Mouse (Mus musculus): ENCODE measurements around the gene Kcnk5. TPM values are rescaled to one million over a fixed set of nuclear protein-coding genes. Genes with fewer than 3 reads are reported as not detected.

Kcnk5 gene
- polyA plus RNA-seq, 1 experiment: 6.1 TPM

DNA sequence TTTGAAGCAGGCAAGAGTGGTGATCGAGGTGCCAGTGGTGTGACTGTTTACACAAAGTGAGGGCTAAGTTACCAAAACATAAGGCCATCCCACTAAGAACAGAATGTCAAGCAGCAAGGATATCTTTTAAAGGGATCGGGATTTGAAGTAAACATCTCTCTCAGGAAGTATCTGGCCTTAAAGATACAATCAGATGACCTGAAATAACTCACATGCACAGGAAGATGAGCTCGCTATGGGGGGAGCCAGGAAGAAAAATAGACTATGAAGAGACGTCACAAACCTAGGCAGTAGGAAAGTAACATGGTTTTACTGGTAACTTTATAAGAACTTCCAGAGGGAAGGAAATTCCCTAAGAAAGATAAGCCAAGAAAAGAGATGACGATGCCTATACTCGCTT lies 75.3 kb downstream of the Kcnk5 start:
- Histone ChIP-seq H3K27me3 (ENCODE audit: control insufficient read depth, insufficient read depth, low read length) (no peaks in the 10 kb centered on the region), H3K27ac (ENCODE audit: control insufficient read depth, insufficient read depth, low read length) (no peak overlapping the region), H3K4me3 (ENCODE audit: control insufficient read depth, insufficient read depth, low read length) (no peak overlapping the region), H3K36me3 (ENCODE audit: control insufficient read depth, insufficient read depth, low read length) (no peaks in the 10 kb centered on the region), H3K4me1 (replicated peaks; ENCODE audit: control insufficient read depth, insufficient read depth, low read length) (no peaks in the 10 kb centered on the region)
- no peak for DNase-seq
- WGBS: 70% methylated on average over 6 of the region's 6 CpGs
- no peak for TF ChIP-seq CTCF (IDR thresholded peaks at IDR 0.05; ENCODE audit: borderline replicate concordance, control insufficient read depth, extremely low read depth, insufficient read depth, low read length, poor library complexity)
- TF ChIP-seq POLR2A (IDR thresholded peaks at IDR 0.05; ENCODE audit: control insufficient read depth, extremely low read depth, insufficient read depth, low read length, poor library complexity): no peak

DNA sequence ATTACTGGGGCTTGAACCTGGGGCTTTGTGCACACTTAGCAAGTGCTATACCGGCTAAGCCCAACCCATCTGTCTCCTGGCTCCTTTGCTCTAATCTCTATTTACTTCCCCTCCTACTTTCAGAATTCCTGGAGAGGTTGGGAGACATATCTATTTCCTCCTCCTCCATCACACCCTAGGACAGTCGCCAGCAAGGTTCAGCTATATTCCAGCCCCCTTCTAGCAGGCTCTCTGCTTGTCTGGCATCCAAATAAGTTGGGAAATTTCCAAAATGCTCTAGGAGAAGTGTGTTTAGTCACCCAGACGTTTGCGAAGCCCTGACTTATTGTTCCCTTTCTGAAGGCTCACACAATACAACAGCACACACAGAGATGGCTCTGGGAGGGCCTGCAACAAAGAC lies 78.4 kb downstream of the Kcnk5 start:
- WGBS: 76% methylated on average over 4 of the region's 4 CpGs
- Histone ChIP-seq H3K27me3 (ENCODE audit: control insufficient read depth, insufficient read depth, low read length) (no peaks in the 10 kb centered on the region), H3K36me3 (ENCODE audit: control insufficient read depth, insufficient read depth, low read length) (no peaks in the 10 kb centered on the region), H3K4me3 (ENCODE audit: control insufficient read depth, insufficient read depth, low read length) (no peak overlapping the region), H3K4me1 (replicated peaks; ENCODE audit: control insufficient read depth, insufficient read depth, low read length) (no peaks in the 10 kb centered on the region), H3K27ac (ENCODE audit: control insufficient read depth, insufficient read depth, low read length) (no peak overlapping the region)
- no peak for DNase-seq
- TF ChIP-seq POLR2A (IDR thresholded peaks at IDR 0.05; ENCODE audit: control insufficient read depth, extremely low read depth, insufficient read depth, low read length, poor library complexity): no peak
- TF ChIP-seq CTCF (IDR thresholded peaks at IDR 0.05; ENCODE audit: borderline replicate concordance, control insufficient read depth, extremely low read depth, insufficient read depth, low read length, poor library complexity): no peak

DNA sequence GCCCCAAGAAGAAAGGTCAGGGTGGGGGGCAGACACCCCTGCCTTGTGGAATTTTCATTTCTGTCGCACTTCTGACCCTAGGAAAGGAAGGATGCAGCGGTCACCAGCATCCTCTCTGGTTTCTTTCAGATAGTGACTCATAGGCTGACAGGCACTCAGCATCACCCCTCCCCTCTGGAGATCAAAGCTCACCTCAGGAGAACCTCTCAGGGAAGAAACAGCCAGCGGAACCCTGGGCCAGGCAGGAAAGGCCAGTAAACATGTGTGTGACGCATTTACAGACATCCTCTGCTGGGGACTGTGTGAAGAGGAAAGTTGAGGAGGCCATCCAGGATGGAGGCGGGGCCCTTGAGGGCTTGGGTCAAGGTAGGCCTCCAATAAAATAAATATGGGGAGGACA lies 83.5 kb downstream of the Kcnk5 start:
- 59% methylated on average over 5 of the region's 5 CpGs for WGBS
- Histone ChIP-seq H3K4me1 (replicated peaks; ENCODE audit: control insufficient read depth, insufficient read depth, low read length) (no peaks in the 10 kb centered on the region), H3K27me3 (ENCODE audit: control insufficient read depth, insufficient read depth, low read length) (no peaks in the 10 kb centered on the region), H3K4me3 (ENCODE audit: control insufficient read depth, insufficient read depth, low read length) (no peak overlapping the region), H3K36me3 (ENCODE audit: control insufficient read depth, insufficient read depth, low read length) (no peaks in the 10 kb centered on the region), H3K27ac (ENCODE audit: control insufficient read depth, insufficient read depth, low read length) (no peak overlapping the region)
- no peak for DNase-seq
- no peak for TF ChIP-seq CTCF (IDR thresholded peaks at IDR 0.05; ENCODE audit: borderline replicate concordance, control insufficient read depth, extremely low read depth, insufficient read depth, low read length, poor library complexity)
- TF ChIP-seq POLR2A (IDR thresholded peaks at IDR 0.05; ENCODE audit: control insufficient read depth, extremely low read depth, insufficient read depth, low read length, poor library complexity): no peak

DNA sequence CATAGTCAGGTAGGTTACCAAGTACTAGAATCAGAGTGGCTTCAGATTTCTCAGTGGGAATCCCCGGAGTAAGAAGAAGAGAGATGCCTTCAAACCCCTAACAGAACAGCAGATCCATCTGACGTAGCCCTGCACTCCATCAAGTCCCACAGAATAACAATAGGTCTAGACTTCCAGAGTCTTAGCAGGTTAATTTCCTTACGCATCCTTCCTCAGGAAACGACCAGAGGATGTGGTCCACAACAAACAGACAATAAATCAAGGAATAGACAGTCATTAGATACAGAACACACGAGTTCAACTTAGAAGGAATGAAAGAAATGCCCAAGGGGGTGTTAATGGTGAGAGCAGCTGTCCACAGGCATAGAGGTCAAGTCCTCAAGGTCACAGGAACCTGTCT lies 86.7 kb downstream of the Kcnk5 start:
- Histone ChIP-seq H3K27me3 (ENCODE audit: control insufficient read depth, insufficient read depth, low read length) (no peaks in the 10 kb centered on the region), H3K27ac (ENCODE audit: control insufficient read depth, insufficient read depth, low read length) (no peak overlapping the region), H3K4me1 (replicated peaks; ENCODE audit: control insufficient read depth, insufficient read depth, low read length) (no peaks in the 10 kb centered on the region), H3K4me3 (ENCODE audit: control insufficient read depth, insufficient read depth, low read length) (no peak overlapping the region), H3K36me3 (ENCODE audit: control insufficient read depth, insufficient read depth, low read length) (no peaks in the 10 kb centered on the region)
- DNase-seq: no peak
- no peak for TF ChIP-seq CTCF (IDR thresholded peaks at IDR 0.05; ENCODE audit: borderline replicate concordance, control insufficient read depth, extremely low read depth, insufficient read depth, low read length, poor library complexity)
- TF ChIP-seq POLR2A (IDR thresholded peaks at IDR 0.05; ENCODE audit: control insufficient read depth, extremely low read depth, insufficient read depth, low read length, poor library complexity): no peak
- WGBS: 28% methylated on average over 5 of the region's 5 CpGs

DNA sequence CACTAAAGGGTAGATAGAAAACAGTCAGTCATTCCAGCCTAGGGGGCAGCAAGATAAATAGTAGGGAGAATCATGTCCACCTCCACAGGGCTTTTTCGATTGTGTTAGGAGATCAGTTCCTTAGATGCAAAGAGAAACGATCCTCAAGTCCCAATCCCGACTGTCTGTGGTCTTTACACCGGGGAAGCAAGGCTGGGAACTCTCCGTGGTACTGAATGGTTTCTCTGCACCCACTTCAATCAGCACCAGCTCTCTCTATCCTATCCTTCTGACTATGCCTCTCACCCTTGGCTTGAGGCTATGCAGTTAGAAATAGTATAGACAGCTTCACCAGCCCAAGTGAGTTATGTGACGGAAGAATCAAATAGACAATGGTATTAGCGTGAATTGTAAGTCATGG lies 88.1 kb downstream of the Kcnk5 start:
- TF ChIP-seq CTCF (IDR thresholded peaks at IDR 0.05; ENCODE audit: borderline replicate concordance, control insufficient read depth, extremely low read depth, insufficient read depth, low read length, poor library complexity) (no peak), POLR2A (IDR thresholded peaks at IDR 0.05; ENCODE audit: control insufficient read depth, extremely low read depth, insufficient read depth, low read length, poor library complexity) (no peak)
- no peak overlapping the region for H3K27ac ChIP-seq (ENCODE audit: control insufficient read depth, insufficient read depth, low read length)
- no peaks in the 10 kb centered on the region for H3K36me3 ChIP-seq (ENCODE audit: control insufficient read depth, insufficient read depth, low read length)
- H3K27me3 ChIP-seq (ENCODE audit: control insufficient read depth, insufficient read depth, low read length): no peaks in the 10 kb centered on the region
- H3K4me1 ChIP-seq (replicated peaks; ENCODE audit: control insufficient read depth, insufficient read depth, low read length): no peaks in the 10 kb centered on the region
- DNase-seq: no peak
- 23% methylated on average over 7 of the region's 7 CpGs for WGBS
- H3K4me3 ChIP-seq (ENCODE audit: control insufficient read depth, insufficient read depth, low read length): no peak overlapping the region

Other genes with a start within 250 kb of the Kcnk5 start
- gene Gng2, start 204.2 kb downstream of the Kcnk5 start, polyA plus RNA-seq (2012; rRNA removed): 12.3 and 14.0 TPM in 2 replicates
- gene Saysd1, start 43.3 kb downstream of the Kcnk5 start, polyA plus RNA-seq (2012; rRNA removed): 12.8 and 14.6 TPM in 2 replicates
- 0.40 and 0.43 TPM in 2 replicates for gene Kcnk16, start 87.4 kb upstream of the Kcnk5 start, polyA plus RNA-seq (2012; rRNA removed)
- 14.8 and 20.7 TPM in 2 replicates for gene Nudt13, start 112.9 kb upstream of the Kcnk5 start, polyA plus RNA-seq (2012; rRNA removed)
- gene Ecd, start 166.3 kb upstream of the Kcnk5 start, polyA plus RNA-seq (2012; rRNA removed): 24.5 and 29.9 TPM in 2 replicates
- gene Fam149b, start 166.4 kb upstream of the Kcnk5 start, polyA plus RNA-seq (2012; rRNA removed): 28.4 and 34.5 TPM in 2 replicates
- 73.8 and 94.8 TPM in 2 replicates for gene Dnajc9, start 207.1 kb upstream of the Kcnk5 start, polyA plus RNA-seq (2012; rRNA removed)
- gene Mrps16, start 211.8 kb upstream of the Kcnk5 start, polyA plus RNA-seq (2012; rRNA removed): 49.9 and 56.3 TPM in 2 replicates

Measured in thymus, adult 2 months (tissue).